Mouse (Mus musculus) bone marrow, adult 2 months (tissue): ENCODE results near the gene Tfr2. TPM values are rescaled to one million over a fixed set of nuclear protein-coding genes. Genes with fewer than 3 reads are reported as not detected.
A peak's percentile ranks its signal among the peaks of the same experiment; 100 is the strongest.

Experiments
- H3K27ac ChIP-seq: fragments of 200-500 bp; 2 replicates; pipeline ENCODE4 v1.5.1; 2012; ENCODE audit warnings: low read depth, mild to moderate bottlenecking, control low read depth, inconsistent platforms, low read length; ENCODE audit not compliant: control insufficient read depth, poor library complexity, insufficient read depth
- H3K4me1 ChIP-seq: fragments of 200-500 bp; 2 replicates; pipeline ENCODE4 v1.6.1; 2011; ENCODE audit warnings: low read length; ENCODE audit not compliant: control insufficient read depth, insufficient read depth
- H3K4me3 ChIP-seq: fragments of 200-500 bp; replicated peaks from 2 replicates; pipeline ENCODE3; 2011; ENCODE audit warnings: mild to moderate bottlenecking, low read depth, low read length, control low read depth; ENCODE audit not compliant: control insufficient read depth
- CTCF ChIP-seq: fragments of 200-500 bp; IDR thresholded peaks from 2 replicates; pipeline ENCODE4 v1.5.1; 2011; ENCODE audit warnings: low read length, control low read depth; ENCODE audit not compliant: control insufficient read depth, insufficient read depth
- POLR2A ChIP-seq: fragments of 200-500 bp; IDR thresholded peaks from 2 replicates; pipeline ENCODE4 v1.6.1; 2011; ENCODE audit warnings: low read depth, mild to moderate bottlenecking, control low read depth, low read length, borderline replicate concordance; ENCODE audit not compliant: control insufficient read depth
- WGBS: fragments of 180-500 bp; shearing (Covaris S2); methylation state at CpG from one replicate; pipeline ENCODE4 v1.1.7; 2018; 5-methylcytosine and 5-hydroxymethylcytosine counted together
- polyA plus RNA-seq: library from polyadenylated mRNA; stranded (reverse); fragments of >200 nt; gene quantifications from 2 replicates; pipeline ENCODE4 v1.2.4, GENCODE M21; 2011; ENCODE audit warnings: low replicate concordance; ENCODE audit not compliant: missing spikeins, insufficient read depth, insufficient read length

The Tfr2 gene
- polyA plus RNA-seq, 1 experiment = 51.0 TPM

- no peak for TF ChIP-seq POLR2A
- Histone ChIP-seq H3K27ac (peak overlapping the region; percentile 61), H3K4me3 (peak overlapping the region; percentile 95), H3K4me1 (peaks cover 10% of the 10 kb centered on the region)
- 2% methylated on average over 19 of the region's 19 CpGs for WGBS
Measured at GRCm38 (mm10) chr5:137600281-137600618, 30.6 kb downstream of the Tfr2 start.

GRCm38 (mm10) chr5:137600619-137601364, 31.2 kb downstream of the Tfr2 start, which contains the start of gene Mospd3:
TSS of gene Mospd3 (minus strand) at chr5:137601058.
- Histone ChIP-seq H3K4me1 (peaks cover 10% of the 10 kb centered on the region), H3K4me3 (peak within 1 kb of the TSS; percentile 95), H3K27ac (peak within 1 kb of the TSS; percentile 97)
- WGBS = under 1% methylated on average over 41 of the region's 41 CpGs
- TF ChIP-seq POLR2A = peak; percentile 72
- TF ChIP-seq CTCF = no peak

GRCm38 (mm10) chr5:137601365-137601729, 31.7 kb downstream of the Tfr2 start:
- Histone ChIP-seq H3K4me3 (peak overlapping the region; percentile 62), H3K27ac (peak overlapping the region; percentile 81), H3K4me1 (peaks cover 10% of the 10 kb centered on the region)
- TF ChIP-seq POLR2A (no peak; the same call in 1 of the 2 replicates), CTCF (no peak)
- under 1% methylated on average over 22 of the region's 22 CpGs for WGBS

- H3K4me1 ChIP-seq = peaks cover 2% of the 10 kb centered on the region; the same call in 1 of the 2 replicates
- H3K4me3 ChIP-seq = no peak overlapping the region
- no peak overlapping the region for H3K27ac ChIP-seq
- TF ChIP-seq POLR2A (no peak), CTCF (no peak)
- whole genome bisulfite sequencing = 81% methylated on average over 26 of the region's 26 CpGs
Measured at GRCm38 (mm10) chr5:137607860-137608653, 38.4 kb downstream of the Tfr2 start.

- Histone ChIP-seq H3K27ac (peak overlapping the region; percentile 11; the same call in 1 of the 2 replicates), H3K4me3 (no peak overlapping the region), H3K4me1 (peaks cover 2% of the 10 kb centered on the region; the same call in 1 of the 2 replicates)
- TF ChIP-seq POLR2A = no peak
- no peak for TF ChIP-seq CTCF
- 80% methylated on average over 23 of the region's 23 CpGs for WGBS
Measured at GRCm38 (mm10) chr5:137608654-137609190, 39.1 kb downstream of the Tfr2 start.

GRCm38 (mm10) chr5:137609292-137609691, 39.7 kb downstream of the Tfr2 start:
- Histone ChIP-seq H3K4me3 (no peak overlapping the region), H3K4me1 (peaks cover 2% of the 10 kb centered on the region; the same call in 1 of the 2 replicates), H3K27ac (no peak overlapping the region)
- TF ChIP-seq POLR2A (no peak), CTCF (no peak)
- 68% methylated on average over 3 of the region's 3 CpGs for WGBS

- H3K27ac ChIP-seq = peak overlapping the region; percentile 15; the same call in 1 of the 2 replicates
- H3K4me1 ChIP-seq = peaks cover 2% of the 10 kb centered on the region; the same call in 1 of the 2 replicates
- 81% methylated on average over 4 of the region's 4 CpGs for WGBS
- no peak overlapping the region for H3K4me3 ChIP-seq
- TF ChIP-seq CTCF = no peak
- TF ChIP-seq POLR2A = no peak
Measured at GRCm38 (mm10) chr5:137610056-137610455, 40.4 kb downstream of the Tfr2 start.

GRCm38 (mm10) chr5:137610548-137611244, 41.1 kb downstream of the Tfr2 start:
- 60% methylated on average over 12 of the region's 12 CpGs for WGBS
- Histone ChIP-seq H3K27ac (no peak overlapping the region; the same call in 1 of the 2 replicates), H3K4me1 (peaks cover 2% of the 10 kb centered on the region; the same call in 1 of the 2 replicates), H3K4me3 (no peak overlapping the region)
- TF ChIP-seq POLR2A (no peak), CTCF (no peak)
